Mouse (Mus musculus): ENCODE results near the gene Slc38a10. TPM values are rescaled to one million over a fixed set of nuclear protein-coding genes. Genes with fewer than 3 reads are reported as not detected.

Gene Slc38a10
- total and polyA plus RNA-seq, 2 experiments from 2014 or later: 97.0 to 147 TPM

GRCm38 (mm10) chr11:120076191-120076590, 75.0 kb downstream of the Slc38a10 start:
- Histone ChIP-seq H3K9me3 (ENCODE audit: low read length) (no peaks in the 10 kb centered on the region), H3K4me2 (ENCODE audit: low read depth) (no peak overlapping the region), H3K27me3 (ENCODE audit: insufficient read depth, low read length) (no peaks in the 10 kb centered on the region), H3K9ac (no peak overlapping the region), H3K27ac (ENCODE audit: low read depth, low read length) (no peak overlapping the region), H3K36me3 (ENCODE audit: insufficient read depth) (peaks cover 86% of the 10 kb centered on the region), H3K4me3 (ENCODE audit: low read depth, low read length) (no peak overlapping the region), H3K4me1 (ENCODE audit: insufficient read depth) (no peaks in the 10 kb centered on the region)
- 88% methylated on average over 3 of the region's 3 CpGs for WGBS
- no peak for ATAC-seq
- no peak for TF ChIP-seq CTCF (IDR thresholded peaks at IDR 0.05; ENCODE audit: low read depth)
- DNase-seq: no peak

GRCm38 (mm10) chr11:120072986-120073647, 78.0 kb downstream of the Slc38a10 start:
- Histone ChIP-seq H3K9me3 (ENCODE audit: low read length) (no peaks in the 10 kb centered on the region), H3K36me3 (ENCODE audit: insufficient read depth) (peaks cover 84% of the 10 kb centered on the region), H3K9ac (no peak overlapping the region), H3K4me2 (ENCODE audit: low read depth) (no peak overlapping the region), H3K27me3 (ENCODE audit: insufficient read depth, low read length) (no peaks in the 10 kb centered on the region), H3K4me1 (ENCODE audit: insufficient read depth) (no peaks in the 10 kb centered on the region), H3K4me3 (ENCODE audit: low read depth, low read length) (no peak overlapping the region), H3K27ac (ENCODE audit: low read depth, low read length) (no peak overlapping the region)
- DNase-seq (no peak), ATAC-seq (peak; percentile 61)
- TF ChIP-seq CTCF (IDR thresholded peaks at IDR 0.05; ENCODE audit: low read depth): peak; percentile 42
- WGBS: 92% methylated on average over 9 of the region's 9 CpGs

- Histone ChIP-seq H3K4me3 (ENCODE audit: low read depth, low read length) (no peak overlapping the region), H3K27me3 (ENCODE audit: insufficient read depth, low read length) (no peaks in the 10 kb centered on the region), H3K9me3 (ENCODE audit: low read length) (no peaks in the 10 kb centered on the region), H3K36me3 (ENCODE audit: insufficient read depth) (peaks cover 89% of the 10 kb centered on the region), H3K27ac (ENCODE audit: low read depth, low read length) (no peak overlapping the region), H3K9ac (no peak overlapping the region), H3K4me1 (ENCODE audit: insufficient read depth) (no peaks in the 10 kb centered on the region), H3K4me2 (ENCODE audit: low read depth) (no peak overlapping the region)
- WGBS: 82% methylated on average over 7 of the region's 7 CpGs
- TF ChIP-seq CTCF (IDR thresholded peaks at IDR 0.05; ENCODE audit: low read depth): no peak
- DNase-seq (no peak), ATAC-seq (no peak)
These were observed 79.3 kb downstream of the Slc38a10 start for GRCm38 (mm10) chr11:120071731-120072320.

- Histone ChIP-seq H3K27me3 (ENCODE audit: insufficient read depth, low read length) (no peaks in the 10 kb centered on the region), H3K9me3 (ENCODE audit: low read length) (no peaks in the 10 kb centered on the region), H3K4me3 (ENCODE audit: low read depth, low read length) (no peak overlapping the region), H3K9ac (no peak overlapping the region), H3K36me3 (ENCODE audit: insufficient read depth) (peaks cover 89% of the 10 kb centered on the region), H3K4me1 (ENCODE audit: insufficient read depth) (no peaks in the 10 kb centered on the region), H3K27ac (ENCODE audit: low read depth, low read length) (no peak overlapping the region), H3K4me2 (ENCODE audit: low read depth) (no peak overlapping the region)
- ATAC-seq: no peak
- DNase-seq: no peak
- WGBS: 66% methylated on average over 12 of the region's 12 CpGs
- TF ChIP-seq CTCF (IDR thresholded peaks at IDR 0.05; ENCODE audit: low read depth): no peak
These were observed 80.1 kb downstream of the Slc38a10 start for GRCm38 (mm10) chr11:120071065-120071464.

- WGBS: 93% methylated on average over 27 of the region's 27 CpGs
- Histone ChIP-seq H3K4me3 (ENCODE audit: low read depth, low read length) (no peak overlapping the region), H3K9me3 (ENCODE audit: low read length) (no peaks in the 10 kb centered on the region), H3K36me3 (ENCODE audit: insufficient read depth) (peaks cover 89% of the 10 kb centered on the region), H3K27ac (ENCODE audit: low read depth, low read length) (no peak overlapping the region), H3K9ac (no peak overlapping the region), H3K4me1 (ENCODE audit: insufficient read depth) (no peaks in the 10 kb centered on the region), H3K27me3 (ENCODE audit: insufficient read depth, low read length) (no peaks in the 10 kb centered on the region), H3K4me2 (ENCODE audit: low read depth) (no peak overlapping the region)
- DNase-seq: no peak
- no peak for TF ChIP-seq CTCF (IDR thresholded peaks at IDR 0.05; ENCODE audit: low read depth)
- no peak for ATAC-seq
These were observed 80.7 kb downstream of the Slc38a10 start for GRCm38 (mm10) chr11:120070286-120070930.

GRCm38 (mm10) chr11:120069261-120069660, 81.9 kb downstream of the Slc38a10 start:
- no peak overlapping the region for H3K4me2 ChIP-seq (ENCODE audit: low read depth)
- no peak overlapping the region for H3K9ac ChIP-seq
- no peak for TF ChIP-seq CTCF (IDR thresholded peaks at IDR 0.05; ENCODE audit: low read depth)
- DNase-seq (no peak), ATAC-seq (no peak)
- no peak overlapping the region for H3K27ac ChIP-seq (ENCODE audit: low read depth, low read length)
- H3K4me3 ChIP-seq (ENCODE audit: low read depth, low read length): no peak overlapping the region
- no peaks in the 10 kb centered on the region for H3K4me1 ChIP-seq (ENCODE audit: insufficient read depth)
- H3K36me3 ChIP-seq (ENCODE audit: insufficient read depth): peaks cover 91% of the 10 kb centered on the region
- 59% methylated on average over 11 of the region's 11 CpGs for WGBS
- H3K27me3 ChIP-seq (ENCODE audit: insufficient read depth, low read length): no peaks in the 10 kb centered on the region
- no peaks in the 10 kb centered on the region for H3K9me3 ChIP-seq (ENCODE audit: low read length)

- ATAC-seq (peak; percentile 60; the same call in 1 of the 2 replicates), DNase-seq (peak; percentile 36)
- 42% methylated on average over 17 of the region's 17 CpGs for WGBS
- Histone ChIP-seq H3K27ac (ENCODE audit: low read depth, low read length) (no peak overlapping the region), H3K4me1 (ENCODE audit: insufficient read depth) (no peaks in the 10 kb centered on the region), H3K36me3 (ENCODE audit: insufficient read depth) (peaks cover 86% of the 10 kb centered on the region), H3K27me3 (ENCODE audit: insufficient read depth, low read length) (no peaks in the 10 kb centered on the region), H3K4me3 (ENCODE audit: low read depth, low read length) (no peak overlapping the region), H3K9me3 (ENCODE audit: low read length) (no peaks in the 10 kb centered on the region), H3K9ac (no peak overlapping the region), H3K4me2 (ENCODE audit: low read depth) (no peak overlapping the region)
- TF ChIP-seq CTCF (IDR thresholded peaks at IDR 0.05; ENCODE audit: low read depth): peak; percentile 64
These were observed 83.3 kb downstream of the Slc38a10 start for GRCm38 (mm10) chr11:120067834-120068233.
